Mouse (Mus musculus) myocyte (in vitro differentiated cells): Measurements from ENCODE around the gene Fam69b.

Experiments
- CEBPB ChIP-seq: IDR thresholded peaks from 2 replicates; pipeline ENCODE4 v1.6.1; 2011; ENCODE audit warnings: mild to moderate bottlenecking, moderate library complexity; ENCODE audit not compliant: poor library complexity, insufficient read depth, severe bottlenecking
- E2F4 ChIP-seq: IDR thresholded peaks from one replicate; pipeline ENCODE4 v1.6.1; 2011; ENCODE audit warnings: mild to moderate bottlenecking, control low read depth, moderate library complexity; ENCODE audit not compliant: insufficient read depth
- MAX ChIP-seq: IDR thresholded peaks from one replicate; pipeline ENCODE4 v1.6.1; 2011; ENCODE audit warnings: low read depth, mild to moderate bottlenecking, control low read depth
- MYOD1 ChIP-seq, 3 experiments: IDR thresholded peaks; one replicate each; pipeline ENCODE4 v1.6.1; 2011; ENCODE audit warnings: control low read depth in 2 of 3, low read depth in 2 of 3, mild to moderate bottlenecking in 2 of 3, moderate library complexity in 1 of 3; ENCODE audit not compliant: insufficient read length in 2 of 3, control insufficient read depth in 1 of 3
- MYOG ChIP-seq, 3 experiments: IDR thresholded peaks; one replicate each; pipeline ENCODE4 v1.6.1; 2011; ENCODE audit warnings: control low read depth in 2 of 3, low read depth in 2 of 3, mild to moderate bottlenecking in 2 of 3; ENCODE audit not compliant: insufficient read length in 2 of 3, control insufficient read depth in 1 of 3, insufficient read depth in 1 of 3
- POLR2A ChIP-seq: IDR thresholded peaks from one replicate; pipeline ENCODE4 v1.6.1; 2011; ENCODE audit warnings: low read depth, mild to moderate bottlenecking, control low read depth, moderate library complexity; ENCODE audit not compliant: insufficient read length
- REST ChIP-seq: IDR thresholded peaks from one replicate; pipeline ENCODE4 v1.6.1; 2011; ENCODE audit warnings: mild to moderate bottlenecking, control low read depth, moderate library complexity; ENCODE audit not compliant: insufficient read depth, insufficient read length
- SRF ChIP-seq: IDR thresholded peaks from one replicate; pipeline ENCODE4 v1.6.1; 2011; ENCODE audit warnings: low read depth; ENCODE audit not compliant: control insufficient read depth, insufficient read length
- TCF12 ChIP-seq: IDR thresholded peaks from one replicate; pipeline ENCODE4 v1.6.1; 2011; ENCODE audit warnings: mild to moderate bottlenecking, control low read depth; ENCODE audit not compliant: poor library complexity, insufficient read depth, severe bottlenecking
- TCF3 ChIP-seq: IDR thresholded peaks from one replicate; pipeline ENCODE4 v1.6.1; 2011; ENCODE audit warnings: low read depth, control low read depth; ENCODE audit not compliant: insufficient read length
- USF1 ChIP-seq: IDR thresholded peaks from one replicate; pipeline ENCODE4 v1.6.1; 2011; ENCODE audit warnings: low read depth, mild to moderate bottlenecking, control low read depth, moderate library complexity

DNA sequence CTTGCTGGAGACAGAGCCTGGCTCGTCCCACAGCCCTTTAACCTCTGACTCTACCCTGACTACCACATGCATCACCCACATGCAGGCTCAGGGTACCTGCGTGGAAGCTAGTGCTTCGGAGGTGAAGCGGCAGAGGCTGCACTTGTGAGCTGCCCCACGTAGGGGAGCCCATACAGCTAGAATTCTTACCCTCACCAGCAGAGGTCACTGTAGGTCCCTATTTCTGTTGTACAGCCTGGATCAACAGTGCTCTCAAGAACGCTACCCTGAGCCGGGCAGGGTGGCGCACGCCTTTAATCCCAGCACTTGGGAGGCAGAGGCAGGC, 34.3 kb upstream of the Fam69b start:
- no peak for TF ChIP-seq E2F4
- no peak for TF ChIP-seq TCF12
- TF ChIP-seq USF1: no peak
- TF ChIP-seq POLR2A: no peak
- TF ChIP-seq CEBPB: no peak
- no peak for TF ChIP-seq MYOD1 (IDR thresholded peaks at IDR 0.05; ENCODE audit: control insufficient read depth in 1 of 3, insufficient read length in 2 of 3, low read depth in 2 of 3)
- no peak for TF ChIP-seq MYOG (IDR thresholded peaks at IDR 0.05; ENCODE audit: control insufficient read depth in 1 of 3, insufficient read depth in 1 of 3, insufficient read length in 2 of 3, low read depth in 2 of 3)
- TF ChIP-seq REST: no peak
- no peak for TF ChIP-seq MAX
- no peak for TF ChIP-seq SRF
- no peak for TF ChIP-seq TCF3
